Mouse (Mus musculus): ENCODE measurements around the gene Prph2.

Prph2 gene

DNA sequence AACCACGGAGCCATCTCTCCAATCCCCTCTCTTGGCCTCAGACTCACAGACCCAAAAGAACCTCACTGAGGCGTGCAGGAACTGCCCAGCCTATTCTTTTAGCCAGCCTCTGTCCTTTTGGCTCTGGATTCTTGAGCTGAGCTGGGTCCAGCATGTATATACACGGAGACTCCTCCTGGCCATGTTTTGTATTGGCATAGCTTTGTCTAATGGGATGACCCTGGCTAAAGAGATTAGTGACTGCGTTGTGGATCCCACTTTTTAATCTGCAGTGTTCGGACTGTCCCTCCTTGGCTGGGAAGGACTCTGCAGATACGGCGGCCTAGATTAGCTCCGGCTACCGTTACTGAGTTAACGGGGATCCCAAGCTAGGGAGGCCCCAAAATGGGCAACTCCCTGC is at the start of gene Prph2:
Gene Prph2 (plus strand): TSS at position 274 of the 400 bp plus-strand sequence.
- DNase-seq (ENCODE audit: inconsistent age in 2 of 2, low spot score in 1 of 2), result no peak

DNA sequence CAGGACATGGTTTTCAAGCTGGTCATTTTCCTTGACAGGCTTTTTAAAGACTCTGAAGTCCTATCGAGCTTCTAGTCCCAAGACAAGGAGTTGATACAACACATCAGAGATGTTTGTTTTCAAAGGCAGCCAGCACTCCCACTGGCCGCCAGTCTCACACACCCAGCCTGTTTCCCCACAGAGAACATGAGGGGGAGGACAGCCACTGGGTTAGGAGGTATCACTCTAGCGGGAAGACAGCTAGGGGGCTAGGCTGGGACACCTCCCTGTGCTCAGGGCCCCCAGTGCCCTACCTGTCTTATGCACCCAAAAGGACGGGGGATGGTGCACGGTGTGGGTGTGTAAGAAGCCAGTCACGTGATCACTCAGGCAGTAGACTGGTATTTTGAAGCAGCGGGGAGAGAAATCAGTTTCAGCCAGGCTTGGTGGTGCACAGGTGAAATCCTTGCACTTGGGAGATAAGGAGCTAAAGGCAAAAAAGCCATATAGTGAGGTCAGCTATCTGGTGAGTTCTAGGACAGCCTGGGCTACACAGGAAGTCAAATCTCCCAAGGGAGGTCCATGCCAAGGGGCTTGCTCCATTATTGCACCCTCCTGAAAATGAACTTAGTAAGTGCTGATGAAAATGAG is 45.6 kb upstream of the Prph2 start:
- no peak for DNase-seq (ENCODE audit: inconsistent age in 2 of 2, low spot score in 1 of 2)

DNA sequence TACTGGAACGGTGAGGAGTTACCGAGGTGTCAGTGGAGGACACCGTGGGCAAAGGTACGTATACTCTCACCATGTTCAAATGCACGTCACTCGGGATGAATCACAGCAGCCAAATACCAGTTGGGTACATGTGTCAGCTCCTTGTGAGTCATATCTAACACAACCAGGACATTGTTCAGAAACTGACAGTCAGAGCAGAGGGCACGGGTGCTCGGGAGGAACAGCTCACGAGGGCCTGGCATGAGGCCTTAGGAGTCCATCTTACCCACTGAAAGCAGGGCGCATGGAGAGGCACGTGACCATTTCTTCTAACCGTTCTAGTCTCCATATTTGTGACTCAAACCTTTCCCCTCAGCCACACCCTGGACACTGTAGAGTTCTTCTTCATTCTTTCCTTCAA is 43.4 kb upstream of the Prph2 start:
- peak; percentile 87 to 89 for DNase-seq (ENCODE audit: inconsistent age in 2 of 2, low spot score in 1 of 2)

DNA sequence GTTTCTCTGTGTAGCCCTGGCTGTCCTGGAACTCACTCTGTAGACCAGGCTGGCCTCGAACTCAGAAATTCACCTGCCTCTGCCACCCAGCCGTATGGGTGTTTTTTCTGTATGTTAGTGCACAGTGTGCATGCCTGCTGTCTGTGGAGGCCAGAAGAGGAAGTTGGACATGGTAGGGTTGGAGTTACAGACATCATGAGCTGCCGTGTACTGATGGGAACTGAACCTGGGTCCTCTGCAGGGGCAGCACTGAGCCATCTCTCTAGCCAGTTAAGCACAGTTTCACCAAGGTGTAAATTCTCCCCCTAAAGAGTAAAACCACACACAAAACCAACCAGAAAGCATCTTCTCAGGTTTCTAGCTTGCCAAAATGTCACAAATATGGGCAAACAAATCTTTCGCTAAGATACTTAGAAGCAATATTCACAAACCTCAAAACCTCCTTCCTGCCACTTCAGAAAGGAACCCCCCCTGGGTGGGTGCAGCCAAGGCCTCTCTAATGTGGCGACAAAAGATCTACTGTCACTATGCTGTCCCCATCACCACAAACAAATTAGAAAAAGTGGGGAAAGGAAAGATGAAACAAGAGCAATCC is 40.0 kb upstream of the Prph2 start:
- DNase-seq (ENCODE audit: inconsistent age in 2 of 2, low spot score in 1 of 2), result no peak

GRCm38 (mm10) chr17:46870913-46871312 is 39.3 kb upstream of the Prph2 start:
- DNase-seq (ENCODE audit: inconsistent age in 2 of 2, low spot score in 1 of 2), result no peak

- DNase-seq (ENCODE audit: inconsistent age in 2 of 2, low spot score in 1 of 2), result no peak
Measured at GRCm38 (mm10) chr17:46872806-46873205, 37.5 kb upstream of the Prph2 start.

GRCm38 (mm10) chr17:46874133-46874532 is 36.1 kb upstream of the Prph2 start:
- peak; percentile 75 to 90 for DNase-seq (ENCODE audit: inconsistent age in 2 of 2, low spot score in 1 of 2)

DNA sequence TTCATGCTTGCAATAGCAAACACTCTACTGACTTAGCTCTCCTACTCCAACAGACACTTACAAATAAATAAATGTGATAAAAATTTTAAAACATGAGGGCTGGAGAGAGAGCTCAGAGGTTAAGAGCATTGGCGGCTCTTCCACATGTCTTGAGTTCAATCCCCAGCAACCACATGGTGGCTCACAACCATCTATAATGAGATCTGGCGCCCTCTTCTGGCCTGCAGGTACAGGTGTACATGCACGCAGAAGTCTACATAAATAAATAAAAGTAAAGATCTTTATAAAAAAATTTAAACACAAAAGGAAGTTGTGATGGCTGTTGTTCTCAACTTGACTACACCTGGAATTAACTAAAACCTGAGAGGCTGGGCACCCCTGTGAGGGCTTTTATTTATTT is 34.6 kb upstream of the Prph2 start:
- peak in 1 of 2 experiments; percentile 42 for DNase-seq (ENCODE audit: inconsistent age in 2 of 2, low spot score in 1 of 2)

DNA sequence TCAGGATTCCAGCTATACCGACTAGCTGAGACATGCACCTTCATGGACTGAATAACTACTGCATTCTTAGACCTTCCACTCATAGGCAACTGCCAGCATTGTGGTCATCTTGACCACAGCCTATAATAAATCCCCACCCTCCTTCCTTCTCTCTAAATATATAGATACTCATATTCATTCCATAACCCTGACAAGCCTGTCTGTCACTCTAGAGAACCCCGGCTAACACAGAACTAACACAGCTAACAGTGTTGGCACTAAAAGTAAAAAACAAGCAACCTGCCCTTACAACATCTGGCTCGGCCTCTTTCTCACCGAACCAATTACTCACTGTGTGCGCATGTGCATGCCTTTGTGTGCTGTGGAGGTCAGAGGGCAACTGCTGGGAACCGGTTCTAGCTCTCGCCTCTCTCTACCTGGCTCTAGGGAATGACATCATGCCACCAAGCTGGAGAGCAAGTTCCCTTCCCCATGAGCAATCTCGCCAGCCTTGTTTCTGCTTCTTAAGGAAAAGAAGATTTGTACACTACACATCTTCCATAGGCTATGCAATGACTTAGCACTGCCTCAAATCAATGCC is 33.8 kb upstream of the Prph2 start:
- DNase-seq (ENCODE audit: inconsistent age in 2 of 2, low spot score in 1 of 2), result peak in 1 of 2 experiments; percentile 32

DNA sequence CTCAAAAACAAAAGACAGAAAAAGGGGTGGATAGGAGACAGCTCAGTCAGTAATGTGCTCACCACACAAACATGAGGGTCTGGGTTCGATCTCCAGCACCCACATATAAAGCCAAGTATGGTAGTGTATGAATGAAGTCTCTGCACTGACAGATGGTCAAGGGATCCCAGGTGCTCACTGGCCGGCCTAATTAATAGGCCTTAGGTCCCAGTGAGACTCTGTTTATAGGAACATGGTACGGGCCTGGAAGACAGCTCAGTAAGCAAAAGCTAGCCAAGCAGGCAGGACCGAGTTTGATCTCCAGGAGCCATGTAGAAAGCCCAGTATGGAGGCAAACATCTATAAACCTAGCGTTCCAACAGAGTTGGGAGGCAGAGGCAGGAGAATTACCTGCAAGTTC is 33.2 kb upstream of the Prph2 start:
- no peak for DNase-seq (ENCODE audit: inconsistent age in 2 of 2, low spot score in 1 of 2)

DNA sequence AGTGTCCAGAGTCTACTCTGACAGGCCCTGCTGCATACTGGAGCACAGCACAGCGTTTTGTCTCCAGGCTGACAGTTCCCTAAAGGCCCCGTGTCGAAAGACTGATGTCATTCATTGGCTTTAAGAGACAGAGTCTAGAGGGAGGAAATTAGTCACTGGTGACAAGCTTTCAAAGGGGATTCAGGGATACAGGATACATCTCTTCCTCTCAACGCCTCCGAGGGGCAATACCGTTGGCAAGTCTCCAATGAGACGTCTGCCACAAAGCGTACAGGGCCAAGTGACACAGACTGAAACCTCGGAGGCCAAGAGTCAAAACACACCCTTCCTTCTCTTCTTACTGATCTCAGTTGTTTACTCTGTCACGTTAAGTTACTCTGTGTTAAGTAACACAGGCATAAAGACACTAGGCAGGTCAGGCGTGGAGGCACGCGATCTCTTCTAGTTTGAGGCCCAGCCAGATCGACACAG is 30.4 kb upstream of the Prph2 start:
- DNase-seq (ENCODE audit: inconsistent age in 2 of 2, low spot score in 1 of 2), result peak; percentile 66 to 82

DNA sequence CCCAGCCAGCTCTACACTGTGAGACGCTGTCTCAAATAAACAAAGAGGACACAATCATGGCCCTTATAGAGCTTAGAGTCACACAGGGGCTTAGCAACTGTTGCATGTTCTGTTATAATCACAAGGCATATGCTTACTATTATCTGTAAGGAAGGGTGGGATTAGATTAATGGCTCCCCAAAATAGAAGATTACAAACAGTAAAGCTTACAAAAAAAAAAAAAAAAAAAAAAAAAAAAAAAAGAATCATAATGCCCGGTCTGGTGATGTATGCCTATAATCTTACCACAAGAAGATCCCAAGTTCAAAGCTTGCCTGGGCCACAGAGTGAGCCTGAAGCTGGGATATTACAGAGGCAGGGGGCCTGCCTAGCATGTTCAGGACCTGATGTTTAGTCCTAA is 29.9 kb upstream of the Prph2 start:
- DNase-seq (ENCODE audit: inconsistent age in 2 of 2, low spot score in 1 of 2), result no peak

GRCm38 (mm10) chr17:46881728-46882127 is 28.5 kb upstream of the Prph2 start:
- no peak for DNase-seq (ENCODE audit: inconsistent age in 2 of 2, low spot score in 1 of 2)

GRCm38 (mm10) chr17:46883107-46883506 is 27.2 kb upstream of the Prph2 start:
- DNase-seq (ENCODE audit: inconsistent age in 2 of 2, low spot score in 1 of 2), result no peak

- no peak for DNase-seq (ENCODE audit: inconsistent age in 2 of 2, low spot score in 1 of 2)
Measured at GRCm38 (mm10) chr17:46884766-46885165, 25.5 kb upstream of the Prph2 start.

- no peak for DNase-seq (ENCODE audit: inconsistent age in 2 of 2, low spot score in 1 of 2)
Measured at GRCm38 (mm10) chr17:46885218-46885909, 24.9 kb upstream of the Prph2 start.

GRCm38 (mm10) chr17:46885910-46886643 is 24.2 kb upstream of the Prph2 start:
- DNase-seq (ENCODE audit: inconsistent age in 2 of 2, low spot score in 1 of 2), result no peak

DNA sequence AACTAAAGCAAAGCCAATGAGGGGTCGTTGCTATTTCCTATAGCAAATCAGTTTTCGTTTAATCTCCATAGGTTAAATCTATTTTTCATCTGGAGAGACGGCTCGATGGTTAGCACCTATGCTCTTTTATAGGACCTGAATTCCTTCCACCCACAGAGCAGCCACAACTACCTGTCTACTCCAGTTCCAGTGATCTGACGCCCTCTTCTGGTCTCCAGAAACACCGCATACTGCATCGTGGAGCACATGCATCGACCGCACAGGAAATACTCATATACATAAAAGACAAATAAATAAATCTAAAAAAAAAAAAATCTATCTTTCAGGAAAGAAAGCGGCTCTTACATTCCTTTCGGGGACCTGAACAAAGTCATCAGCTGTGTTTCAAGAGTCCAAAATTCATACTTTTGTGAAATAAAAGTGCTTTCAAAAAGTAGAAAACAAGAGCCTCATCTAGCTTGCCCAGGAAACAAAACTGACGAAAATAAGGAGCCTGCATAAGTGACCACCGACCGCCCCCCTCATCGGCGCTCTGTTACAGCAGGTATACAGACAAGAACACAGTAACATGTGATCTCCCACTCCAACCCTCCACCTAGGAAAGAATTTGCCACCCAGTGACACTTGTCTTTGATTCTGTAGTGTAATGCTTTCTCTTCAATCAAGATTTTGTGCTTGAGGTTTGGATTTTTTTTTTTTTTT is 21.6 kb upstream of the Prph2 start:
- DNase-seq (ENCODE audit: inconsistent age in 2 of 2, low spot score in 1 of 2), result peak; percentile 59 to 85

DNA sequence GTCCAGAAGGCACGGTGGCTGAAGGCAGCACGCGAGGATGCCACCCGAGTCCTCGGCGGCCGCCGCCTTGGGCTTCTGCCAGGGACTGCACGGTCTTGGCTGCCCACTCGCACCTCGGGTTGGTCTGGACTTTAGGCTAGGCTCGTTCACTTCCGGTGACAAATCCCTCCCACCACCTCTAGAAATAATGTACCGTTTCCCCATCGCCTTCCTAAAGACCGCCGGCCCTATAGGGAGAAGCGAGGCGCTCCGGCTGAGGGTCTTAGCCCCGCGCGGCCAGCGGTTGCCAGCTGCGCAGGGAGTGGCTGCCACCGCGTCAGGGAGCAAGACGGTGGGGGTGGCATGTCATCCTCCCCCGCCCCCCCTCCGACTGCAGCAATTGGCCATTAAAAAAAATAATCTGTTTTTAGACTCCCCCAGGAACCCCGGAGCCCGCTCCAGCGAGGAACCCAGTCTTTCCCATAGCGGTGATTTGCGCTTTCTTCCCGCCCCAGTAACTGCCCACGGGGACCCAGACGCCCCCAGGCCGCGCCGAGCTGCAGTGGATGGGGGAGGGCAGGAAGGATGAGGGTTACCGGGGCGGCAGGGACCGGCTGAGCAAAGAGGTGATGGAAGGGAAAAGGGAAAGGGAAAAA is 20.7 kb upstream of the Prph2 start:
- DNase-seq (ENCODE audit: inconsistent age in 2 of 2, low spot score in 1 of 2), result peak; percentile 88 to 95

Measured in adrenal gland, adult (tissue).